Mouse (Mus musculus): ENCODE data around the gene Slc25a30. TPM values are rescaled to one million over a fixed set of nuclear protein-coding genes. Genes with fewer than 3 reads are reported as not detected.
A peak's percentile ranks its signal among the peaks of the same experiment; 100 is the strongest.

Slc25a30 gene
- polyA plus RNA-seq, 1 experiment = 7.7 TPM

DNA sequence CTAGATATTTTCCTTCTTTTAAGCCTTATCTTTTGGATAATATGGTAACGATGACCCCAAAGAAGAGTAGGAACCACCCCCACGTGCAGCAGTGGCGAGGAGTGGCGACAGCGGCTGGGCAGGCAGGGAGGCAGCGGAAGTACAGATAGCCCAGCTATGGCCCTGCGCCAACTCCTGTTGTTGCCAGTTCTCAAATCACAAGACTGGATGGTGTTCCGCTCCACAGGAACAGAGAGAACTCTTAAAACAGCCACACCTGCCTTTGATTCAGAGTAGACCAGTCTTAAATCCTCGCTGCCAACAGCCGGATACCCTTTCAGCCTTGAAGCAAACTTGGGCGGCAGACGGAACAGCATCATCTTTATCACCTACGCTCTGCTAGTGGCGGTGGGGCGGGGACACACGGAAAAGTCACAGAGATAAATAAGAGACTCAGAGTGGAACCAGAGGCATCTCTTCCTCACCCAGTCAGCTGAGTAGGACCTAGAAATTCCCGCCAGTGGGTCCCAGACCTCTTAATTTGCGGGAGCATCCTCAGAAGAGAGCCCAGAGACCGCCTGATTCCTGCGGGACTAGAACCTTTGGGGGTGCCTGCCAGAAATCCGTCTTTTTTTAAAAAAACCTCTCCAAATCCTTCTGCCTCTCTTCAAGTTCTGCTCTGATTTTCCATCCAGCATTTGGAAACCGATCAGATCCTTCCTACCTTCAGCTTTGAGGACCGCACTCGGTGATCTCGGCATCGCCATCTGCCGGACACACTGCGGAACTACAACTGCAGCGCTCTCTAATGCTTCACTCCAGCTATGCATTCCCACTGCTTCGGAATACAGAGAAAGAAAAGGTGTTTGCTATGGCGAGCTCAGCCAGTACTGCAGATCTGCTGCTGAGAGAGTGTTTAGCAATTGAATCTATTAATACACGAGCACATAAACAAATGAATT is 42.3 kb upstream of the Slc25a30 start:
- WGBS = 4% methylated on average over 32 of the region's 32 CpGs
- TF ChIP-seq POLR2A (IDR thresholded peaks at IDR 0.05; ENCODE audit: borderline replicate concordance, extremely low read depth, low read depth, low read length) = no peak
- TF ChIP-seq CTCF (IDR thresholded peaks at IDR 0.05; ENCODE audit: insufficient read depth, low read length) = peak; percentile 99
- H3K4me3 ChIP-seq (replicated peaks; ENCODE audit: extremely low read depth, low read depth, low read length) = peak overlapping the region; percentile 52
- peaks cover 11% of the 10 kb centered on the region for H3K4me1 ChIP-seq (ENCODE audit: control insufficient read depth, insufficient read depth, low read length)
- peak; percentile 89 for DNase-seq

- no peak for DNase-seq
- peaks cover 8% of the 10 kb centered on the region for H3K4me1 ChIP-seq (ENCODE audit: control insufficient read depth, insufficient read depth, low read length)
- WGBS = 62% methylated on average over 11 of the region's 11 CpGs
- TF ChIP-seq CTCF (IDR thresholded peaks at IDR 0.05; ENCODE audit: insufficient read depth, low read length) = no peak
- no peak for TF ChIP-seq POLR2A (IDR thresholded peaks at IDR 0.05; ENCODE audit: borderline replicate concordance, extremely low read depth, low read depth, low read length)
- no peak overlapping the region for H3K4me3 ChIP-seq (replicated peaks; ENCODE audit: extremely low read depth, low read depth, low read length)
These were observed 41.4 kb upstream of the Slc25a30 start for GRCm38 (mm10) chr14:75828221-75828620.

- DNase-seq = no peak
- TF ChIP-seq CTCF (IDR thresholded peaks at IDR 0.05; ENCODE audit: insufficient read depth, low read length) = no peak
- TF ChIP-seq POLR2A (IDR thresholded peaks at IDR 0.05; ENCODE audit: borderline replicate concordance, extremely low read depth, low read depth, low read length) = no peak
- H3K4me3 ChIP-seq (replicated peaks; ENCODE audit: extremely low read depth, low read depth, low read length) = no peak overlapping the region
- H3K4me1 ChIP-seq (ENCODE audit: control insufficient read depth, insufficient read depth, low read length) = peaks cover 8% of the 10 kb centered on the region
- WGBS = 63% methylated on average over 3 of the region's 3 CpGs
These were observed 40.1 kb upstream of the Slc25a30 start for GRCm38 (mm10) chr14:75826851-75827410.

DNA sequence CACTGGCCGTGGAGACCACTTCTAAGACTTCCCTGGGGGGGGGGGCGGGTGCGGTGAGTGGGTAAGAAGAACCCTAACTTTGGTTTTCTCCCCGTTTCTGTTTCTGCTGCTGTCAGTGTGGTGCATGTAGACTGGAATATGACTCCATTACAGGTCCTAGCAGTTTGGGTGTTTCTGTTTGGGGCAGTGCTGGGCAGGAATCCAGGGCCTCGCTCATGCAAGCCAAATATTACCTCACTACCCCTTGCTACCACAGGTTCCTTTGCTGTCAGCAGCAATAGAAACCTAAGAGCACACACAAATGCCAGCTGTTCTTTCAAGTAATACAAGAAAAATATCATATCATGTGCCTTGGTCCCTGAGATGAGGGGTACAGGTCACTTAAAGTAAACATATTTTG is 33.2 kb upstream of the Slc25a30 start:
- no peak overlapping the region for H3K4me3 ChIP-seq (replicated peaks; ENCODE audit: extremely low read depth, low read depth, low read length)
- 61% methylated on average over 5 of the region's 5 CpGs for WGBS
- peak; percentile 24 for DNase-seq
- TF ChIP-seq POLR2A (IDR thresholded peaks at IDR 0.05; ENCODE audit: borderline replicate concordance, extremely low read depth, low read depth, low read length) = no peak
- no peak for TF ChIP-seq CTCF (IDR thresholded peaks at IDR 0.05; ENCODE audit: insufficient read depth, low read length)
- H3K4me1 ChIP-seq (ENCODE audit: control insufficient read depth, insufficient read depth, low read length) = no peaks in the 10 kb centered on the region

- no peak overlapping the region for H3K4me3 ChIP-seq (replicated peaks; ENCODE audit: extremely low read depth, low read depth, low read length)
- 76% methylated on average over 2 of the region's 2 CpGs for WGBS
- DNase-seq = no peak
- no peaks in the 10 kb centered on the region for H3K4me1 ChIP-seq (ENCODE audit: control insufficient read depth, insufficient read depth, low read length)
- no peak for TF ChIP-seq POLR2A (IDR thresholded peaks at IDR 0.05; ENCODE audit: borderline replicate concordance, extremely low read depth, low read depth, low read length)
- TF ChIP-seq CTCF (IDR thresholded peaks at IDR 0.05; ENCODE audit: insufficient read depth, low read length) = no peak
These were observed 32.5 kb upstream of the Slc25a30 start for GRCm38 (mm10) chr14:75819341-75819740.

DNA sequence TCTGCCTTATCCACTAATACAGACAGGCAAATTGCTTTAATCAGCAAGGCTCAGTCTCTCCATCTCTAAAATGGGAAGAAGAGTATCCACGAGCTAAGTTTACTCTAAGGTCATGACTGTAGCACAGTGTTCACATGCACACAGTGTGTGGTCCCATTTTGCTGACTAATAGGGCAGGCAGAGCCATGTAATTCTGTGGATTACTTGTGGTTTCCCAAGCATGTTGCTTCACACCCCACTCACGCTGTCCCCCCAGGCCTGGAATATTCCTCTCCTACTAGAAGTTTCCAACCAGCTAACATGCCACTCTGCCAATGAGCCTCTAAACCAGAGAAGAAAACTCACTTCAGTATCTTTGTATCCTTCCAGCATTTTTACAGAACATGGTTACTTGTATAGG is 31.7 kb upstream of the Slc25a30 start:
- no peak overlapping the region for H3K4me3 ChIP-seq (replicated peaks; ENCODE audit: extremely low read depth, low read depth, low read length)
- WGBS = 67% methylated on average over 2 of the region's 2 CpGs
- no peak for DNase-seq
- H3K4me1 ChIP-seq (ENCODE audit: control insufficient read depth, insufficient read depth, low read length) = no peaks in the 10 kb centered on the region
- TF ChIP-seq POLR2A (IDR thresholded peaks at IDR 0.05; ENCODE audit: borderline replicate concordance, extremely low read depth, low read depth, low read length) (no peak), CTCF (IDR thresholded peaks at IDR 0.05; ENCODE audit: insufficient read depth, low read length) (no peak)

- 86% methylated on average over 6 of the region's 6 CpGs for WGBS
- H3K4me3 ChIP-seq (replicated peaks; ENCODE audit: extremely low read depth, low read depth, low read length) = no peak overlapping the region
- H3K4me1 ChIP-seq (ENCODE audit: control insufficient read depth, insufficient read depth, low read length) = no peaks in the 10 kb centered on the region
- no peak for TF ChIP-seq POLR2A (IDR thresholded peaks at IDR 0.05; ENCODE audit: borderline replicate concordance, extremely low read depth, low read depth, low read length)
- TF ChIP-seq CTCF (IDR thresholded peaks at IDR 0.05; ENCODE audit: insufficient read depth, low read length) = no peak
- no peak for DNase-seq
These were observed 23.1 kb upstream of the Slc25a30 start for GRCm38 (mm10) chr14:75809931-75810330.

DNA sequence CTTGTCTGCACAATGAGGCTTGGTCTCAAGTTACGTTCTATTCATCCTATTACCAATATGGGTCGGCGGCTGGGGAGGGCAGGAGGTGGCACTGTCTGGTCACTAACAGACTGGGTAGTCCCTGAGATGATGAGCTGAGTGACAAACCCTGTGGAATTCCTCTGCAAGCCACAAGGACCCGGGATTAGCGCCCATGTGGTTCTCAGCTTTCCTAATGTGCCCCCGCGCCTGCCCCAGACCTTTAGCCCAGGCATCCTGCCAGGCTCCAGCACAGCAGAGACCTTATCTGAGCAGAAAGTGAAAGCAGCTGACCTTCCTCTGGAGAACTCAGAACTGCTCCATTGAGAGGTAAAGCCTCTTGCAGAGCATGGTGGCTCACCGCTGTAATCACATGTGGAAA is 21.0 kb upstream of the Slc25a30 start:
- 63% methylated on average over 8 of the region's 8 CpGs for WGBS
- H3K4me1 ChIP-seq (ENCODE audit: control insufficient read depth, insufficient read depth, low read length) = no peaks in the 10 kb centered on the region
- DNase-seq = no peak
- no peak overlapping the region for H3K4me3 ChIP-seq (replicated peaks; ENCODE audit: extremely low read depth, low read depth, low read length)
- no peak for TF ChIP-seq CTCF (IDR thresholded peaks at IDR 0.05; ENCODE audit: insufficient read depth, low read length)
- no peak for TF ChIP-seq POLR2A (IDR thresholded peaks at IDR 0.05; ENCODE audit: borderline replicate concordance, extremely low read depth, low read depth, low read length)

DNA sequence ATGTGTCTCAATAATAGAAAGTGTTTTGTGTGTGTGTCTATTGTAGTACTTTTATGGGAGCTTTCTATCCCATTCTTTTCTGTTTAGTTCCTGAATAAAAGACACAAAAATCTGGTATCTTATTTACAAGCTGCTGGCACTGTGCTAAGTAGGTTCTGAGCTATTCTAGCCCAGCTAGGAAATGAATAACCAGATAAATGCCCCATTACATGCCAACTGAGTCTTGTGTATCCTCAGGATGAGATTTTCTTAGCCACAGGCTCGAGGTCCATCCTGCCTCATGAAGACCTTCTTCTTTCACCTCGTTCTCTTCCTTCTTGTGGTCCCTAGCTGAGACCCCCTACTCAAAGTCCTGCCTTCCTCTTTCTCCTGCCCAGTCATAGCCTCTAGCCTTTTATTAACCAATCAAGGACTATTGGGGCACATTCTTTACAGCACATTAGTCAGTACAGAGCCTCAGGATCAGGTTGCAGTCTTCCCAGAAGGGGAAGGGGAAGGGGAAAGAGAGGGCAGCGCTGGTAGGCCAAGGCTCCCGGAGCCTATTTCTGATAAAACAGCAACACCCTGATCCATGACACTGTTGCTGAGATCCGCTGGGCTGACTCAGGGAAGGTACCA is 11.0 kb upstream of the Slc25a30 start:
- no peak for TF ChIP-seq CTCF (IDR thresholded peaks at IDR 0.05; ENCODE audit: insufficient read depth, low read length)
- no peak for TF ChIP-seq POLR2A (IDR thresholded peaks at IDR 0.05; ENCODE audit: borderline replicate concordance, extremely low read depth, low read depth, low read length)
- DNase-seq = no peak
- no peak overlapping the region for H3K4me3 ChIP-seq (replicated peaks; ENCODE audit: extremely low read depth, low read depth, low read length)
- 30% methylated on average over 5 of the region's 5 CpGs for WGBS
- no peaks in the 10 kb centered on the region for H3K4me1 ChIP-seq (ENCODE audit: control insufficient read depth, insufficient read depth, low read length)

All from lung, adult 2 months (tissue).